ENCODE assay signal across 24 mouse cellular contexts in the genomic region with DNA sequence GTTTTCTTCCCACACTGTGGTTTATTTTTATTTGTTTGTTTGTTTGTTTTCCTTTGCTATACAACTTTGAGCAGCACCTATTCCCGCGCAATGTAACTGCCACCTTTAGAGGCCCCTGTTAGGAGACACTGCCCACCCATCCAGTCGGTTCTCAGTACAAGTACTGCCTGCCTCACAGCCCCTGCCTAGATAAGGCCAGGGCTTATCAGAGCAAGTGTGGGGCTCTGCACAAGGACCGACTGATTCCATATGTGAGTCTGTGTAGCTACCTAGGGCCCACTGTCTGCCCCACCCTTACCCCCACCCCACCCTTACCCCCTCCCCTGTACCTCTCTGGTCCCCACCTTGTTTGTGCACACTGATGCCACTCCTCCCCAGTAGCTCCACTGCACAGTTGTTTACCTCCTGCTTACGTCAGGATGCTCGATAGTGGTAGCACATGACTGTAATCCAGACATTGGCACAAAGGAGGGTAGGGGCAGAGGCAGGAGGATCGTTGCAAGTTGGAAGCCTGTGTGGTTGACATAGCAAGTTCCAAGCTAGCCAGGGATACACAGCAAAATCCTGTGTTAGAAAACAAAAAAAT. TPM values are rescaled to one million over a fixed set of nuclear protein-coding genes. Genes with fewer than 3 reads are reported as not detected.
DNase-seq lines count a peak whose midpoint lies in the region; ATAC-seq lines count a peak whose summit lies in the region.
"Had no signal": no experiment of that assay in that cellular context is flagged by ENCODE, and none has a peak within 500 bp of the region (broad histone marks: within the 10 kb centered on the region; RNA-seq: fewer than 3 reads in every experiment).

No protein-coding gene starts in this region.

- DNase-seq in heart, postnatal 36 days = no peak
- no peak for DNase-seq in intestine, embryonic 14.5 days (ENCODE audit: low spot score)
- peak; percentile 43 for DNase-seq in liver, embryonic 11.5 days (ENCODE audit: low spot score)
- DNase-seq in gastrocnemius, postnatal 14 days = no peak
- no peak for DNase-seq in left cerebral cortex, postnatal 25 days (ENCODE audit: low spot score in 2 of 2)
- DNase-seq in cerebellum, postnatal 4 days (ENCODE audit: low spot score in 2 of 2) = no peak
- DNase-seq: adrenal gland, postnatal 36 days; B cell, adult 2 months; cerebellum, adult 18-20 months; cerebellum, postnatal 25 days; gastrocnemius, postnatal 36 days; heart, postnatal 10 days; kidney, postnatal 36 days; lung, adult 2 months; right cerebral cortex, postnatal 4 days; thymus, postnatal 36 days had no signal

- peaks cover 20% of the 10 kb centered on the region for H3K4me1 ChIP-seq in heart, embryonic 13.5 days
- no peaks in the 10 kb centered on the region for H3K4me1 ChIP-seq in intestine, embryonic 14.5 days (replicated peaks; ENCODE audit: control insufficient read depth, insufficient read depth, low read length)
- peaks cover 22% of the 10 kb centered on the region for H3K4me1 ChIP-seq in liver, embryonic 11.5 days (replicated peaks; ENCODE audit: control insufficient read depth, insufficient read depth, low read length)
- H3K4me1 ChIP-seq: embryonic facial prominence, embryonic 15.5 days; forebrain, embryonic 12.5 days had no signal

- peak overlapping the region; percentile 2; the same call in 1 of the 2 replicates for H3K27ac ChIP-seq in heart, embryonic 13.5 days (replicated peaks)
- no peak overlapping the region for H3K27ac ChIP-seq in intestine, embryonic 14.5 days (ENCODE audit: low read depth)
- H3K27ac ChIP-seq in liver, embryonic 11.5 days (ENCODE audit: low read depth, low read length) = peak overlapping the region; percentile 73
- H3K27ac ChIP-seq: embryonic facial prominence, embryonic 15.5 days; forebrain, embryonic 12.5 days had no signal

- H3K27me3 ChIP-seq in heart, embryonic 13.5 days (replicated peaks) = no peaks in the 10 kb centered on the region
- no peaks in the 10 kb centered on the region for H3K27me3 ChIP-seq in intestine, embryonic 14.5 days (replicated peaks; ENCODE audit: control insufficient read depth, insufficient read depth, low read length)
- no peaks in the 10 kb centered on the region for H3K27me3 ChIP-seq in liver, embryonic 11.5 days (replicated peaks; ENCODE audit: control insufficient read depth, insufficient read depth, low read length)
- H3K27me3 ChIP-seq: embryonic facial prominence, embryonic 15.5 days; forebrain, embryonic 12.5 days had no signal

- 32% methylated on average over 7 of the region's 7 CpGs for WGBS in heart, embryonic 13.5 days
- WGBS in intestine, embryonic 14.5 days = 68% methylated on average over 7 of the region's 7 CpGs
- 38% methylated on average over 7 of the region's 7 CpGs for WGBS in liver, embryonic 11.5 days

- H3K36me3 ChIP-seq in heart, embryonic 13.5 days = peaks cover 85% of the 10 kb centered on the region
- peaks cover 48% of the 10 kb centered on the region for H3K36me3 ChIP-seq in intestine, embryonic 14.5 days (ENCODE audit: control insufficient read depth, insufficient read depth, low read length)
- H3K36me3 ChIP-seq in liver, embryonic 11.5 days (ENCODE audit: control insufficient read depth, insufficient read depth, low read length) = peaks cover 17% of the 10 kb centered on the region

- no peak for ATAC-seq in heart, embryonic 13.5 days (ENCODE audit: extremely low read depth, insufficient number of reproducible peaks, low FRiP score, low TSS enrichment)
- ATAC-seq in intestine, embryonic 14.5 days (replicated peaks; ENCODE audit: low FRiP score, low TSS enrichment, low read depth) = peak; percentile 79
- ATAC-seq in liver, embryonic 11.5 days (replicated peaks; ENCODE audit: low FRiP score) = peak; percentile 97
- ATAC-seq in megakaryocyte progenitor cell, adult 5-6 weeks (replicated peaks; ENCODE audit: poor library complexity) = peak; percentile 66
- ATAC-seq: midbrain, embryonic 16.5 days had no signal

- H3K4me2 ChIP-seq in heart, embryonic 13.5 days = no peak overlapping the region
- H3K4me2 ChIP-seq in intestine, embryonic 14.5 days (ENCODE audit: low read length) = no peak overlapping the region
- H3K4me2 ChIP-seq in liver, embryonic 11.5 days = peak overlapping the region; percentile 33
- H3K4me2 ChIP-seq: embryonic facial prominence, embryonic 15.5 days; forebrain, embryonic 12.5 days had no signal

- H3K9me3 ChIP-seq in heart, embryonic 13.5 days = peaks cover 6% of the 10 kb centered on the region; the same call in 1 of the 2 replicates
- no peaks in the 10 kb centered on the region for H3K9me3 ChIP-seq in intestine, embryonic 14.5 days (ENCODE audit: control insufficient read depth, low read length)
- H3K9me3 ChIP-seq in liver, embryonic 11.5 days (ENCODE audit: control insufficient read depth, low read length) = no peaks in the 10 kb centered on the region
- H3K9me3 ChIP-seq: embryonic facial prominence, embryonic 15.5 days; forebrain, embryonic 12.5 days had no signal

- H3K4me3 ChIP-seq in heart, embryonic 13.5 days = no peak overlapping the region
- no peak overlapping the region for H3K4me3 ChIP-seq in intestine, embryonic 14.5 days (ENCODE audit: low read depth, low read length)
- H3K4me3 ChIP-seq in liver, embryonic 11.5 days (ENCODE audit: low read depth, low read length) = no peak overlapping the region
- H3K4me3 ChIP-seq: embryonic facial prominence, embryonic 15.5 days; forebrain, embryonic 12.5 days had no signal

- H3K9ac ChIP-seq in heart, embryonic 13.5 days = no peak overlapping the region
- no peak overlapping the region for H3K9ac ChIP-seq in intestine, embryonic 14.5 days (ENCODE audit: low read length)
- no peak overlapping the region for H3K9ac ChIP-seq in liver, embryonic 11.5 days (ENCODE audit: low read depth, low read length)
- H3K9ac ChIP-seq: embryonic facial prominence, embryonic 15.5 days; forebrain, embryonic 12.5 days had no signal

- intact Hi-C loops in heart, postnatal 36 days (cut with DNase I) = no loop called here
- intact Hi-C loops in gastrocnemius, postnatal 14 days (cut with DNase I; ENCODE audit: low total_unique reads) = loop anchor here (10.0 kb wide), 1 partner anchor 138 kb away; no protein-coding TSS in a partner anchor
- intact Hi-C loops in left cerebral cortex, postnatal 25 days (cut with DNase I) = no loop called here

RNA-seq across cellular contexts. Expression of gene Nipsnap2, which starts 18.1 kb away (rescaled TPM):
- polyA plus RNA-seq in heart, embryonic 13.5 days (2015; fragmentation: Nextera tagmentation; extraction: Ambion mirVana) = 269 and 291 TPM in 2 replicates
- 100 to 1,000 TPM; 766 to 842 TPM for total RNA-seq in heart, postnatal 36 days (2021)
- polyA plus RNA-seq in intestine, embryonic 14.5 days (2014; fragmentation: Nextera tagmentation; extraction: Ambion mirVana) = 101 and 103 TPM in 2 replicates
- polyA plus RNA-seq in liver, embryonic 11.5 days (2014; fragmentation: Nextera tagmentation; extraction: Ambion mirVana) = 58.7 and 58.9 TPM in 2 replicates
- 25.5 and 30.3 TPM in 2 replicates for total RNA-seq in megakaryocyte progenitor cell, adult 5-6 weeks (2015)
- 26.3 and 26.9 TPM in 2 replicates for total RNA-seq in megakaryocyte progenitor cell, adult 5-6 weeks (2017)
- 100 to 1,000 TPM; 470 to 562 TPM for total RNA-seq in gastrocnemius, postnatal 14 days (2021)
- 10 to 100 TPM; 76.9 to 79.4 TPM for total RNA-seq in left cerebral cortex, postnatal 25 days (2021)

RNA-seq across cellular contexts. Expression of gene Mrps17, which starts 27.7 kb away (rescaled TPM):
- 151 and 163 TPM in 2 replicates for polyA plus RNA-seq in heart, embryonic 13.5 days (2015; fragmentation: Nextera tagmentation; extraction: Ambion mirVana)
- 10 to 100 TPM; 81.3 to 87.3 TPM for total RNA-seq in heart, postnatal 36 days (2021)
- polyA plus RNA-seq in intestine, embryonic 14.5 days (2014; fragmentation: Nextera tagmentation; extraction: Ambion mirVana) = 211 and 218 TPM in 2 replicates
- 209 and 221 TPM in 2 replicates for polyA plus RNA-seq in liver, embryonic 11.5 days (2014; fragmentation: Nextera tagmentation; extraction: Ambion mirVana)
- 156 and 202 TPM in 2 replicates for total RNA-seq in megakaryocyte progenitor cell, adult 5-6 weeks (2015)
- 130 and 149 TPM in 2 replicates for total RNA-seq in megakaryocyte progenitor cell, adult 5-6 weeks (2017)
- total RNA-seq in gastrocnemius, postnatal 14 days (2021) = 10 to 100 TPM; 64.4 to 69.3 TPM
- 10 to 100 TPM; 80.0 to 87.2 TPM for total RNA-seq in left cerebral cortex, postnatal 25 days (2021)

RNA-seq across cellular contexts. Expression of gene Sept14, which starts 34.7 kb away (rescaled TPM):
- not detected in 2 replicates for polyA plus RNA-seq in heart, embryonic 13.5 days (2015; fragmentation: Nextera tagmentation; extraction: Ambion mirVana)
- not detected for total RNA-seq in heart, postnatal 36 days (2021)
- not detected in 2 replicates for polyA plus RNA-seq in intestine, embryonic 14.5 days (2014; fragmentation: Nextera tagmentation; extraction: Ambion mirVana)
- not detected in 2 replicates for polyA plus RNA-seq in liver, embryonic 11.5 days (2014; fragmentation: Nextera tagmentation; extraction: Ambion mirVana)
- total RNA-seq in megakaryocyte progenitor cell, adult 5-6 weeks (2015) = not detected in 2 replicates
- total RNA-seq in megakaryocyte progenitor cell, adult 5-6 weeks (2017) = not detected in 2 replicates
- total RNA-seq in gastrocnemius, postnatal 14 days (2021) = not detected
- total RNA-seq in left cerebral cortex, postnatal 25 days (2021) = not detected
- total RNA-seq: adrenal gland, postnatal 36 days; gastrocnemius, postnatal 36 days; heart, postnatal 10 days; left cerebral cortex, adult 18-20 months had no signal
- polyA plus RNA-seq: embryonic facial prominence, embryonic 15.5 days; forebrain, embryonic 12.5 days; kidney, embryonic 14.5 days; limb, embryonic 11.5 days; lung, adult 2 months; midbrain, embryonic 16.5 days had no signal

RNA-seq across cellular contexts. Expression of gene Psph, which starts 44.3 kb away (rescaled TPM):
- 24.6 and 28.2 TPM in 2 replicates for polyA plus RNA-seq in heart, embryonic 13.5 days (2015; fragmentation: Nextera tagmentation; extraction: Ambion mirVana)
- 10 to 100 TPM in 1 of 2 experiments, 1 to 10 TPM in 1; 7.8 to 12.9 TPM for total RNA-seq in heart, postnatal 36 days (2021)
- polyA plus RNA-seq in intestine, embryonic 14.5 days (2014; fragmentation: Nextera tagmentation; extraction: Ambion mirVana) = 43.9 and 47.9 TPM in 2 replicates
- 120 and 129 TPM in 2 replicates for polyA plus RNA-seq in liver, embryonic 11.5 days (2014; fragmentation: Nextera tagmentation; extraction: Ambion mirVana)
- 30.4 and 30.5 TPM in 2 replicates for total RNA-seq in megakaryocyte progenitor cell, adult 5-6 weeks (2015)
- 22.8 and 24.3 TPM in 2 replicates for total RNA-seq in megakaryocyte progenitor cell, adult 5-6 weeks (2017)
- total RNA-seq in gastrocnemius, postnatal 14 days (2021) = 10 to 100 TPM; 13.0 to 16.2 TPM
- 10 to 100 TPM; 21.8 to 23.5 TPM for total RNA-seq in left cerebral cortex, postnatal 25 days (2021)

Comparison
In these comparisons a context has a peak if more than half of its experiments do, and no peak if none do; other contexts are left out.
1. RNA of gene Nipsnap2, which starts 18.1 kb away (total RNA-seq): 766 to 842 TPM in heart, postnatal 36 days and 470 to 562 TPM in gastrocnemius, postnatal 14 days; 76.9 to 79.4 TPM in left cerebral cortex, postnatal 25 days and 25.5 to 30.3 TPM in megakaryocyte progenitor cell, adult 5-6 weeks; every median in the first group is over 4 times any median in the second.